Mouse (Mus musculus) midbrain, embryonic 15.5 days (tissue): ENCODE data around the gene Gpr18. TPM values are rescaled to one million over a fixed set of nuclear protein-coding genes. Genes with fewer than 3 reads are reported as not detected.

Experiments used
- ATAC-seq: fragments of 200-750 bp; cut with Nextera tagmentation; replicated peaks from 2 replicates; pipeline ENCODE4 v1.8.0; 2017; ENCODE audit warnings: moderate TSS enrichment
- H3K27ac ChIP-seq: fragments of 300-500 bp; sonication (generic); 2 replicates; pipeline ENCODE4 v1.5.1; 2015; ENCODE audit warnings: mild to moderate bottlenecking, inconsistent platforms
- H3K27me3 ChIP-seq: fragments of 300-500 bp; sonication (generic); replicated peaks from 2 replicates; pipeline ENCODE4 v1.6.1; 2015; ENCODE audit warnings: inconsistent platforms
- H3K36me3 ChIP-seq: fragments of 300-500 bp; sonication (generic); replicated peaks from 2 replicates; pipeline ENCODE4 v1.6.1; 2015; ENCODE audit warnings: inconsistent platforms
- H3K4me1 ChIP-seq: fragments of 300-500 bp; sonication (generic); 2 replicates; pipeline ENCODE4 v1.6.1; 2015; ENCODE audit warnings: inconsistent platforms
- H3K4me2 ChIP-seq: fragments of 300-500 bp; sonication (generic); 2 replicates; pipeline ENCODE4 v1.6.1; 2015; ENCODE audit warnings: inconsistent platforms, mild to moderate bottlenecking, moderate library complexity
- H3K4me3 ChIP-seq: fragments of 300-500 bp; sonication (generic); 2 replicates; pipeline ENCODE4 v1.5.1; 2015; ENCODE audit warnings: mild to moderate bottlenecking, inconsistent platforms
- H3K9ac ChIP-seq: fragments of 300-500 bp; sonication (generic); 2 replicates; pipeline ENCODE4 v1.6.1; 2015; ENCODE audit warnings: mild to moderate bottlenecking, inconsistent platforms
- H3K9me3 ChIP-seq: fragments of 300-500 bp; sonication (generic); 2 replicates; pipeline ENCODE4 v1.6.1; 2016; ENCODE audit warnings: inconsistent platforms
- WGBS: fragments of 180-500 bp; shearing (Covaris S2); methylation state at CpG from one replicate; pipeline ENCODE4 v1.1.7; 2015; ENCODE audit warnings: mixed read lengths; 5-methylcytosine and 5-hydroxymethylcytosine counted together
- polyA plus RNA-seq: library from polyadenylated mRNA; unstranded; fragments of >200 nt; fragmentation: Nextera tagmentation; extraction: Ambion mirVana; gene quantifications from 2 replicates; pipeline ENCODE4 v1.2.1, GENCODE M21; 2015

The Gpr18 gene
- 0.18 TPM in 1 of 2 replicates, not detected in the other for polyA plus RNA-seq

DNA sequence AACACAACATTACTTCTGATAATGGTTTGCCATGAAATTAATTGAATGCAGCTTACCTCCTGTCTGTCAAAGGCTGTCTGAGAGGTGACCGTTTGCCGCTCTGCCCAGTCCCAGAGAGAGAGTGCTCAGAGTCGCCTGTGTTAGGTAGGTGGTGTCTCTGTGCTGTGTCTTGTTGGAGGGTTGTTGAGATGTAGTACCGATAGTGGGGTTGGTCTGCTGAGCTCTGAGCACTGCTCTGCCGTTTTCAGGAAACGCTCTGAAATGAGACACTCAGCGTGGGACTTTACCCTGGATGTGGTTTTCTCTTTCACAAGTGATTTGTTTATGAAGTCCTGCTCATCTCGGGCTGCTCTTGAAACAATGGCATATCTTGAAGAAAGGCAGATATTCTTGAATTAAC lies at the start of gene Gpr18:
Gpr18 (minus strand) TSS at position 161 of the 400 bp plus-strand sequence.
- Histone ChIP-seq H3K4me1 (no peaks in the 10 kb centered on the region), H3K27me3 (no peaks in the 10 kb centered on the region), H3K4me3 (no peak within 1 kb of the TSS), H3K27ac (no peak within 1 kb of the TSS), H3K9ac (no peak within 1 kb of the TSS), H3K36me3 (0 out of 2 replicates have a peak, but pooled peaks cover 13% of the 10 kb centered on the region), H3K4me2 (no peak within 1 kb of the TSS), H3K9me3 (no peaks in the 10 kb centered on the region)
- no peak for ATAC-seq
- WGBS: 78% methylated on average over 8 of the region's 8 CpGs

DNA sequence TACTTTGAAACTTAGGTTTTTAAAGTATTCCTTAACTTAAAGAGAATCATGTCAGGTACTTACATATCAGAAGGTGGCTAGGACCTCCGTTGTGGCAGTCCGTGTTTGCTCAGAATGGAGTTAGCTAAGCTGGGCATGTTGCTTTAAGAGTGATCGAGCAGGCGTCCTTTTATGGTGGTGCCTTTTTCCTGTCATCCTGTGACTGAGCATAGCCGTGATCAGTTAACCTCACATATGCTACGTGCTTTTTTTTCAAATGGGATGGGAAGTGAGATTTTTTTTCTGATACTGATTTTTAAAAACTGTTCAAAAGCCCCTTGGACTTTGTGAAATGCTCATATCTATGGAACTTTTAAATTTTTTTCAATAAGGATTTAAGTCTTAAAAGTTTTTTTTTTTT lies 49.4 kb upstream of the Gpr18 start, which contains the start of gene Gpr183:
Gpr183 (minus strand) TSS at position 206 of the 400 bp plus-strand sequence.
- H3K4me3 ChIP-seq: no peak within 1 kb of the TSS
- 62% methylated on average over 6 of the region's 6 CpGs for WGBS
- no peak within 1 kb of the TSS for H3K4me2 ChIP-seq
- H3K9me3 ChIP-seq: no peaks in the 10 kb centered on the region
- H3K4me1 ChIP-seq: peaks cover 5% of the 10 kb centered on the region; the same call in 1 of the 2 replicates
- no peak within 1 kb of the TSS for H3K27ac ChIP-seq
- no peak within 1 kb of the TSS for H3K9ac ChIP-seq
- ATAC-seq: no peak
- no peaks in the 10 kb centered on the region for H3K36me3 ChIP-seq
- no peaks in the 10 kb centered on the region for H3K27me3 ChIP-seq

DNA sequence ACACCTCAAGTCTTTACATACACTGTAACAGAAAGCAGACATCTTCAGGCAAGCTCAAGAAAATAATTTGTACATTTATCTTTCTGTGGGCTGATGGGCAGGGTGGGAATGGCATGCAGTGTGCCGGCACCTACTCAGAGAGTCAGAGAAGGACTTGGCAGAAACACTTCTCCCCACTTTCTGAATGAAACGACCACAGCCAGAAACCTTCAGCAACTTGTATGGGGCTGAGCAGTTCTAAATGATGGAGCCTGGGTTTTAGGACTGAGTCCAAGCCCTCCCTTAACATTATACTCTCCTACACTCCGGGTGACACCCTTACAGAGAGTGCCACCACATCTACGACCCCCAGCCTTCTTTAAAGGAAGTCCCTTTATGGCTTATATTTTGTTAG lies 48.4 kb upstream of the Gpr18 start:
- WGBS: 71% methylated on average over 4 of the region's 4 CpGs
- peaks cover 5% of the 10 kb centered on the region; the same call in 1 of the 2 replicates for H3K4me1 ChIP-seq
- no peak for ATAC-seq
- no peaks in the 10 kb centered on the region for H3K36me3 ChIP-seq
- no peaks in the 10 kb centered on the region for H3K27me3 ChIP-seq
- H3K4me3 ChIP-seq: no peak overlapping the region
- H3K9ac ChIP-seq: no peak overlapping the region
- no peak overlapping the region for H3K27ac ChIP-seq
- no peaks in the 10 kb centered on the region for H3K9me3 ChIP-seq
- H3K4me2 ChIP-seq: no peak overlapping the region

DNA sequence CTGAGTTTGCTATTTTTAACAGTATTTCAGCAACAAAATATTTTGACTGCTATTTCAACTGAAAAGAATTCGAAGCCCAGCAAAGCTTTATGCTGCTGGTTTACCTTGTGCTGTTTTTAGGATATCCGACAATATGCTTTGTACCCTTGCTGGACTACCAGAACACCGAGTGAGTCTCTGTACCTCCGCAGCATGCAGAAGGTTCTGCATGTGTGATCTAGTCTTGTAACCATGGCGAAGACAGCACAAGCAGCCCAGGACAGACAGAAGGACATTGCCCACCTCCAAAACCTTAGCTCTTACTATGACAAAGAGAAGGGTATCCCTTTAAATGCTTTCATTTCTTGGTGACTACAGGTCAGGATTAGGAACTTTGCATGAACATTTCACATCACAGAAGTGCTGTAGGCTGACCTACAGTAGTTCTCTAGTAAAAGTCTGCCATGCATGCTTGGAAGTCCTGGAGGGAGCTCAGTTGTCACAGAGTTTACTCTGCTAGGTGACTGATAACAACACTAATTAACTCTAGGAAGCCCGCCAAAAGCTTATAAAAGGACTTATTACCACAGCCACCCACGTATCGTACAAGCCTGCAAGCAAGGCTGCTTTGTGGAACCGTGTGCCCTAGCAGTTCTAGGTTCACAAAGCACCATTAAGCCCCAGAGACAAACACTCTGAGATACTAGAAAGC lies 47.8 kb upstream of the Gpr18 start:
- Histone ChIP-seq H3K4me1 (peaks cover 5% of the 10 kb centered on the region; the same call in 1 of the 2 replicates), H3K27me3 (no peaks in the 10 kb centered on the region), H3K4me3 (no peak overlapping the region), H3K36me3 (no peaks in the 10 kb centered on the region), H3K9ac (no peak overlapping the region), H3K27ac (no peak overlapping the region), H3K4me2 (no peak overlapping the region), H3K9me3 (no peaks in the 10 kb centered on the region)
- no peak for ATAC-seq
- 79% methylated on average over 9 of the region's 9 CpGs for WGBS

DNA sequence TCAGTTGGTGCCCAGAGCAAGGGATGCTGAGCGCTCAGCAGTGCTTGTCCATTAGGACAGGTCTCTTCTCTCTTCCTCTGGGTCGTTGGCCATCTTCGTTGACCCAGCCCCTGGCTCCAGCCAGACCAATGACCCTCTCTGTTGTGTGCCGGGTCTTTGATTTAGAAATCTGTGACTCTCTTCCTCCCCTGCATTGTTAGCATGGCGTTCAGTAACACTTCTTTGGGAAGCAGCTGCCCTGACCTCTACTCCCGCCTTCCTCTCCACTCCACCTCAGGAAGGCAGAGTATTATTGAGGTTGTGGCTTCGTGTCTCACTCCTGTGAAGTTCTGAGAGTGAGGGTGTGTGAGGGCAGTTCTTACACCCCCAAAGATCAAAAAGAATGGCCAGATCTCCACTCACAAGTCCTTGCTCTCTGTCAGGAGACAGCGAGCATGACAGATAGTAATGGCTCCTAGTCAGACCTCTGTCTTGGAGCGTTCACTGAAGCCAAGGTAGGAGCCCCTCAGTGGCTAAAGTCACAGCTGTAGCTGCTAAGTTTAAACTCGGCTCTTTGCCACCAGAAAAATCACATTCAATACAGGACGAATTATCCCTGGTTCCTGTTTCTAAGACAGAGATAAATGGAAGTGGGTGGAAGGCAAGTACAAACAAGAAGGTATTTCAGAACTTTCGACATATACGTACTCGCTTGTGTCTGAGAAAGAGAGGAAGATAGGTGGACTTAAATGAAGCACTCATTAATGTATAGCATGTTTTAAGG lies 46.7 kb upstream of the Gpr18 start:
- ATAC-seq: no peak
- Histone ChIP-seq H3K36me3 (no peaks in the 10 kb centered on the region), H3K4me3 (no peak overlapping the region), H3K4me1 (peaks cover 5% of the 10 kb centered on the region; the same call in 1 of the 2 replicates), H3K27me3 (no peaks in the 10 kb centered on the region), H3K9me3 (no peaks in the 10 kb centered on the region), H3K9ac (no peak overlapping the region), H3K4me2 (no peak overlapping the region), H3K27ac (no peak overlapping the region)
- 77% methylated on average over 14 of the region's 14 CpGs for WGBS

DNA sequence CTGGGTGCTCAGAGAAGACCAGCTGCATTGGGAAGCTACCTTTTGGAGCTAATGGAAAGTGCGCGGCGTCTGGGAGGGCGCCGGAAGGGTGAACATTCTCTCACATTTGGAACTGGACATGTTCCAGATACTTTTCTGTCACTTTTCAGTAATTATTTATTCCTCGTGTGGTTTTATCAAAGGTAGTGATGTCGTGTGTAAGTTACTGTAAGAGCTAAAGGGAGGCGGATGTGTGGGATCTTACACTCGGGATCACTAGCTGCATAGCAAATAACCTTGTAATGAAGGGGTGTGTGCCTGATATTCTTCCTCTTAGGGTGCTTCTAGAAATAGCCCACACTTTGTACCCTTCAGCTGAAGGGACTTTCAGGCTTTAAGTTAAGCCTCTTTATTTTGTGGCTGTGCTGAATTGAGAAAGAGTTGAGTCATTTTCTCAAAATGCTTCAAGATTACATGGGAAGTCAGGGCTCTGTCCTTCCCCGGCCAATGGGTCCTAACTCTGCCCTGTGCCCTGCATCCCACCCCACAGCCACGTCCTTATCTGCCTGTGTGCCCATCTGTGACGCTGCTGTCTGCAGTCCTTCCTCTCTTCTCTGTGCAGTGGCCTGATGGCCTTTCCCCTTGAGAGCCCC lies 46.0 kb upstream of the Gpr18 start:
- H3K36me3 ChIP-seq: no peaks in the 10 kb centered on the region
- H3K9me3 ChIP-seq: no peaks in the 10 kb centered on the region
- H3K4me2 ChIP-seq: no peak overlapping the region
- no peak overlapping the region for H3K9ac ChIP-seq
- no peak for ATAC-seq
- H3K27ac ChIP-seq: no peak overlapping the region
- H3K27me3 ChIP-seq: no peaks in the 10 kb centered on the region
- no peak overlapping the region for H3K4me3 ChIP-seq
- WGBS: 83% methylated on average over 12 of the region's 12 CpGs
- peaks cover 5% of the 10 kb centered on the region; the same call in 1 of the 2 replicates for H3K4me1 ChIP-seq

DNA sequence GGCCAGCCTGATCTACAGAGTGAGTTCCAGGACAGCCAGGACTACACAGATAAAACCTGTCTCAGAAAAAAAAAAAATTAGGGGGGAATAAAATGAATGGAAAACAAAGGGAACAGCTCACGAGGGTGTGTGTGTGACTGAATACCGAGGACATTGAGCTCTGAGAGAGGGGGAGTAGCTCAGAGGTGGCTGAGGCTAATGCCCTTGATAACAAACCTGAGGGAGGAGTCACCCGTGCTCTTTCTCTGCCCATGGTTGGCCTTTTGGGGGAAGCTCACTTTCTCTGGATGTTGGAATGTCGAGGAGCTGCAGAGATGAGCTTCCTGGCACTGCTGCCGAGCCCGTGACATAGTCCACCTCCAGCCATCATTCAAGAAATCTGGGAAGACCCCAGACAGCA lies 45.4 kb upstream of the Gpr18 start:
- no peak for ATAC-seq
- no peak overlapping the region for H3K4me2 ChIP-seq

DNA sequence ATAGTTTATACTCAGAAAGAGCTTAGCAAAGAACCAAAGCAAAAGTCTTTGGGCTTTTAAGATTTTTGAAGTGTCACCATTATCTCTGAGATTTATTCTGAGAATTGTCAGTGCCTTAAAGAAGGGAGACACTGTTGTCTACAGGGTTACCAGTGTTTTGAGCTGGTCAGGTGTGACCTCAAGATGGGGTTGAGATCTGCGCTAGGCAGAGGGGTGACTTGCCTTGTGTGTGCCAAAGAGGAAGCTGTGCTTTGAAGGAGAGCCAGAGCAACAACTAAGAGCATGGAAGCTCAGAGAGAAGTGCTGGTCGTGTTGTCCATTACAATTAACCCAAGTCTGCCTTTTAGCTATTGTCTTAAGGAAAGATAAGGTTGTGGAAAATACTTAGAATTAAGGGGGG lies 45.0 kb upstream of the Gpr18 start:
- Histone ChIP-seq H3K9me3 (no peaks in the 10 kb centered on the region), H3K27me3 (no peaks in the 10 kb centered on the region), H3K27ac (no peak overlapping the region), H3K4me3 (no peak overlapping the region), H3K9ac (no peak overlapping the region), H3K4me1 (peaks cover 5% of the 10 kb centered on the region; the same call in 1 of the 2 replicates), H3K36me3 (no peaks in the 10 kb centered on the region), H3K4me2 (no peak overlapping the region)
- whole genome bisulfite sequencing: 83% methylated on average over 2 of the region's 2 CpGs
- no peak for ATAC-seq

More for the DNA sequence above, 45.4 kb upstream of the Gpr18 start:
- Histone ChIP-seq H3K9ac (no peak overlapping the region), H3K4me1 (peaks cover 5% of the 10 kb centered on the region; the same call in 1 of the 2 replicates), H3K9me3 (no peaks in the 10 kb centered on the region), H3K27ac (no peak overlapping the region), H3K4me3 (no peak overlapping the region), H3K27me3 (no peaks in the 10 kb centered on the region), H3K36me3 (no peaks in the 10 kb centered on the region)
- WGBS: 76% methylated on average over 6 of the region's 6 CpGs

DNA sequence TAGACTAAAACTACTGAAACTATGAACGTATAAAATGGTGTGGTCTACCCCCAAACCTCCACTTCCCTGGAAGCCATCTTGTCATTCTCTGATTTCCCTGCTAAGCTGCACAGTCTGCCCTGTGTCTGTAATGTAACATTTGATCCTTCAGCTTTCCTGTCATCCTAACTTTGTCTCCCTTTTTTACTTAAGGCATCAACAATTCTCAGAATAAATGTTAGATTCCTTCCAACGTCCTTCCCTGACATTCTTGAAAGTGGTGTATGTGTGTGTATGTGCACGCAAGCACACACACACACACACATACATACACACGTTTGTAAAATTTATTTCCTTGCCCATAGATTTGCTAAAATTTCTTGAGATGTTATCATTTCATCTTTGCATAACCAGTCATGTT lies 44.5 kb upstream of the Gpr18 start:
- no peak overlapping the region for H3K27ac ChIP-seq
- H3K4me1 ChIP-seq: peaks cover 5% of the 10 kb centered on the region; the same call in 1 of the 2 replicates
- H3K36me3 ChIP-seq: no peaks in the 10 kb centered on the region
- no peak overlapping the region for H3K9ac ChIP-seq
- H3K27me3 ChIP-seq: no peaks in the 10 kb centered on the region
- WGBS: 90% methylated on average over 4 of the region's 4 CpGs
- H3K9me3 ChIP-seq: no peaks in the 10 kb centered on the region
- ATAC-seq: no peak
- H3K4me3 ChIP-seq: no peak overlapping the region
- H3K4me2 ChIP-seq: no peak overlapping the region

DNA sequence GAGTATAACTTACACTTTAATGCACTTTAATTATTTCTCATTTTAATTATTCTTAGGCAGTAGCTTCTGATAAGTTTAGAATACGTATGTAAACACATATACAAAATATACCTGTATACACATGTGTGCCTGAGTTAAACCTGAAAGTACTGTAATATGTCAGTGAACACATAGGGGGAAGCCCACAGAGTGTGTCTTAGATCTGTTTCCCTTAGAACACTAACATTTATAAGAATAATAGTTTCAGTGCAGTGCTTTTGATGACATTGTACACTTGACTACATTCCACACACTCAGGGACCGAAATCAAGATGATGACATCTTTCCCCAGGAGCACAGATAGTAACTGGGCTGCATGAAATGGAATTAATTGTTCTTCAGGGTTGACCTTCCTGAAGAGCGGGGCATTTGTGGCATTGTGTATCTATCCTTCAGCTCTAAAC lies 44.0 kb upstream of the Gpr18 start:
- no peak overlapping the region for H3K4me2 ChIP-seq
- H3K36me3 ChIP-seq: no peaks in the 10 kb centered on the region
- peaks cover 5% of the 10 kb centered on the region; the same call in 1 of the 2 replicates for H3K4me1 ChIP-seq
- WGBS: 90% methylated on average over 3 of the region's 3 CpGs
- no peak for ATAC-seq
- no peak overlapping the region for H3K9ac ChIP-seq
- H3K4me3 ChIP-seq: no peak overlapping the region
- H3K27ac ChIP-seq: no peak overlapping the region
- no peaks in the 10 kb centered on the region for H3K9me3 ChIP-seq
- H3K27me3 ChIP-seq: no peaks in the 10 kb centered on the region

DNA sequence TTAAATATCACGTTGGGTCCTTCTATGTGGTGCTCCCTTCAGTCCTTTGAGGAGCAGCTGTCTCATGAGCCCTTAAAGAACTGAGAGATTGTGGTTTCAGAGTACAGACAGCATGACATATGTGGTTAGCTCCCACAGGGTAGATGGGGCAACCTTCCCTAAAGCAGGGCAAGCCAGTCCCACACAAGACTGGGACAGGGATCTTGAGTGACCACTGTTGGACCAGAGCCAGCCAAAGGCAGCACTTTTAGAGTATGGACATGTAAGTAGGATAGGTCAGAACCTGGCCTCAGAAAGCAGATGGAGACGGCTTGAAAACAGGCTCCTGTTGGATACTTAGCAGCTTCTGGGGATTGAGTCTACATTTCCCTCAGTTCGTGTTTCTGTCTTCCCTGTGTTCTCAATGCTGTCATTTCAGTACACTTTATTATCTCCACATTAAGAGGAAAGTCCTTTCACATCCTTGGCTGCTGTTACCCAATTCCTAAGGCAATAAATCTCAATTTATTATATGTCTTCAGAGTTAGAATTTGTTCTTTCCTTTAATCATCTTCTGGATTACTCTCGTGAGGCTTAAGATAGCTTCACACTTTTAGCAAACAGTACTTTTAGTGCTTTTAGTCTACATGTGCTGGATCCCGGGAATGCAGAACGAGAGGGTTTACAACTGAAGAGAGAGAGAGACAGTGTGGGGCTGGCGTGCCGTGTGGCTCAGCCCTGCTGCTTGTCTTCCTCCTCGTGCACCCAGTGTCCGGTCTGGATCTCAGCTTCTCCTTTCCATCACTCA lies 43.4 kb upstream of the Gpr18 start:
- H3K4me1 ChIP-seq: peaks cover 5% of the 10 kb centered on the region; the same call in 1 of the 2 replicates
- no peak overlapping the region for H3K9ac ChIP-seq
- H3K4me2 ChIP-seq: no peak overlapping the region
- no peaks in the 10 kb centered on the region for H3K9me3 ChIP-seq
- no peak for ATAC-seq
- no peak overlapping the region for H3K27ac ChIP-seq
- no peaks in the 10 kb centered on the region for H3K36me3 ChIP-seq
- WGBS: 90% methylated on average over 10 of the region's 10 CpGs
- H3K4me3 ChIP-seq: no peak overlapping the region
- H3K27me3 ChIP-seq: no peaks in the 10 kb centered on the region
